Mouse (Mus musculus) stomach, postnatal 0 days (tissue): ENCODE measurements around the gene Nelfcd.

Experiments used
- CTCF ChIP-seq: IDR thresholded peaks from 2 replicates; pipeline ENCODE4 v1.5.1; 2016; ENCODE audit warnings: antibody characterized with exemption, low read depth, mild to moderate bottlenecking, moderate library complexity
- EP300 ChIP-seq: optimal IDR thresholded peaks from 2 replicates; pipeline ENCODE3; 2016; ENCODE audit warnings: antibody characterized with exemption

DNA sequence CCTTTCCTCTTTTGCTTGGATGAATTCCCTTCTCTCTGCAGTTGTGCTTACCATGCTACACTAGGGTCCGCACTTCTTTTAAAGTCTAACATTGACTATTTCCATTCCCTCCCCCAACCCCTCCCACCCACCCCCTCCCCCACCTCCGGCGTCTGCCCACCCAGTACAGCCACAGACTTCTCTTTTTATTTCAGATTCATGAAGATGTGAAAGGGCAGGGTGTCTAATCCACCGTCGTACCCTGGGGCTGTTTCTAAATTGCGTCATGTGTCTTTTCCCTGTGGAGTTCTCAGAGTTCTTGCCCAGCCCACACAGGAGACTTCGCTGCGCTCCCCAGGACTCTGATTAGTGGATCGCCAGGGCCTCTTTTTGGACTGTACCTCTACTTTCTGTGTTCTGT is 23.1 kb upstream of the Nelfcd start:
- TF ChIP-seq CTCF (no peak), EP300 (no peak)
